Mouse (Mus musculus): Measurements from ENCODE around the gene Daxx. TPM values are rescaled to one million over a fixed set of nuclear protein-coding genes. Genes with fewer than 3 reads are reported as not detected.

Gene Daxx
- polyA plus RNA-seq, 1 experiment from 2014 or later: 65.4 TPM

Small RNA genes within 50 kb of the gene (microRNA-seq; reads per million reads assigned to microRNA genes)
- not detected for gene Gm27740

Other genes with a start within 250 kb of the Daxx start
- gene Hnrnpm, start 222.6 kb upstream of the Daxx start, polyA plus RNA-seq (2015; fragmentation: Nextera tagmentation; extraction: Ambion mirVana): 379 and 395 TPM in 2 replicates
- gene March2, start 190.7 kb upstream of the Daxx start, polyA plus RNA-seq (2015; fragmentation: Nextera tagmentation; extraction: Ambion mirVana): 49.3 and 50.9 TPM in 2 replicates
- gene Rab11b, start 148.9 kb upstream of the Daxx start, polyA plus RNA-seq (2015; fragmentation: Nextera tagmentation; extraction: Ambion mirVana): 325 and 332 TPM in 2 replicates
- 53.8 and 55.9 TPM in 2 replicates for gene Angptl4, start 127.6 kb upstream of the Daxx start, polyA plus RNA-seq (2015; fragmentation: Nextera tagmentation; extraction: Ambion mirVana)
- gene Kank3, start 98.9 kb upstream of the Daxx start, polyA plus RNA-seq (2015; fragmentation: Nextera tagmentation; extraction: Ambion mirVana): 27.6 and 29.1 TPM in 2 replicates
- gene Rps28, start 84.9 kb upstream of the Daxx start, polyA plus RNA-seq (2015; fragmentation: Nextera tagmentation; extraction: Ambion mirVana): 962 and 978 TPM in 2 replicates
- 454 and 498 TPM in 2 replicates for gene Ndufa7, start 84.8 kb upstream of the Daxx start, polyA plus RNA-seq (2015; fragmentation: Nextera tagmentation; extraction: Ambion mirVana)
- 67.0 and 69.7 TPM in 2 replicates for gene Cd320, start 66.3 kb upstream of the Daxx start, polyA plus RNA-seq (2015; fragmentation: Nextera tagmentation; extraction: Ambion mirVana)
- not detected in 2 replicates for gene Gm7029, start 35.6 kb upstream of the Daxx start, polyA plus RNA-seq (2015; fragmentation: Nextera tagmentation; extraction: Ambion mirVana)
- gene Kifc1, start 18.8 kb upstream of the Daxx start, polyA plus RNA-seq (2015; fragmentation: Nextera tagmentation; extraction: Ambion mirVana): 8.1 and 10.0 TPM in 2 replicates
- gene Platr17, start 4.3 kb upstream of the Daxx start, polyA plus RNA-seq (2015; fragmentation: Nextera tagmentation; extraction: Ambion mirVana): 0.27 and 0.55 TPM in 2 replicates
- gene Tapbp, start 6.5 kb downstream of the Daxx start, polyA plus RNA-seq (2015; fragmentation: Nextera tagmentation; extraction: Ambion mirVana): 27.4 and 28.4 TPM in 2 replicates
- 16.3 and 16.6 TPM in 2 replicates for gene Zbtb22, start 6.5 kb downstream of the Daxx start, polyA plus RNA-seq (2015; fragmentation: Nextera tagmentation; extraction: Ambion mirVana)
- gene Rgl2, start 20.1 kb downstream of the Daxx start, polyA plus RNA-seq (2015; fragmentation: Nextera tagmentation; extraction: Ambion mirVana): 54.2 and 59.2 TPM in 2 replicates
- gene Pfdn6, start 30.9 kb downstream of the Daxx start, polyA plus RNA-seq (2015; fragmentation: Nextera tagmentation; extraction: Ambion mirVana): 167 and 171 TPM in 2 replicates
- 35.4 and 37.0 TPM in 2 replicates for gene Wdr46, start 31.2 kb downstream of the Daxx start, polyA plus RNA-seq (2015; fragmentation: Nextera tagmentation; extraction: Ambion mirVana)
- 8.0 and 9.2 TPM in 2 replicates for gene B3galt4, start 42.1 kb downstream of the Daxx start, polyA plus RNA-seq (2015; fragmentation: Nextera tagmentation; extraction: Ambion mirVana)
- 46.8 and 49.4 TPM in 2 replicates for gene Vps52, start 46.4 kb downstream of the Daxx start, polyA plus RNA-seq (2015; fragmentation: Nextera tagmentation; extraction: Ambion mirVana)
- 1,649 and 1,723 TPM in 2 replicates for gene Rps18, start 46.6 kb downstream of the Daxx start, polyA plus RNA-seq (2015; fragmentation: Nextera tagmentation; extraction: Ambion mirVana)
- gene H2-K1, start 90.9 kb downstream of the Daxx start, polyA plus RNA-seq (2015; fragmentation: Nextera tagmentation; extraction: Ambion mirVana): 7.3 and 12.2 TPM in 2 replicates
- 19.1 and 19.8 TPM in 2 replicates for gene Ring1, start 115.3 kb downstream of the Daxx start, polyA plus RNA-seq (2015; fragmentation: Nextera tagmentation; extraction: Ambion mirVana)
- 50.0 and 59.4 TPM in 2 replicates for gene H2-Ke6, start 118.6 kb downstream of the Daxx start, polyA plus RNA-seq (2015; fragmentation: Nextera tagmentation; extraction: Ambion mirVana)
- 237 and 244 TPM in 2 replicates for gene Slc39a7, start 122.3 kb downstream of the Daxx start, polyA plus RNA-seq (2015; fragmentation: Nextera tagmentation; extraction: Ambion mirVana)
- 56.1 and 59.1 TPM in 2 replicates for gene Rxrb, start 122.4 kb downstream of the Daxx start, polyA plus RNA-seq (2015; fragmentation: Nextera tagmentation; extraction: Ambion mirVana)
- gene Col11a2, start 130.0 kb downstream of the Daxx start, polyA plus RNA-seq (2015; fragmentation: Nextera tagmentation; extraction: Ambion mirVana): 46.3 and 56.6 TPM in 2 replicates
- 0.55 and 0.65 TPM in 2 replicates for gene H2-Oa, start 182.9 kb downstream of the Daxx start, polyA plus RNA-seq (2015; fragmentation: Nextera tagmentation; extraction: Ambion mirVana)
- gene H2-DMa, start 210.1 kb downstream of the Daxx start, polyA plus RNA-seq (2015; fragmentation: Nextera tagmentation; extraction: Ambion mirVana): 14.2 and 15.6 TPM in 2 replicates
- gene Brd2, start 213.2 kb downstream of the Daxx start, polyA plus RNA-seq (2015; fragmentation: Nextera tagmentation; extraction: Ambion mirVana): 132 and 133 TPM in 2 replicates
- 0.15 and 0.38 TPM in 2 replicates for gene H2-DMb2, start 233.9 kb downstream of the Daxx start, polyA plus RNA-seq (2015; fragmentation: Nextera tagmentation; extraction: Ambion mirVana)
- 1.5 and 1.7 TPM in 2 replicates for gene H2-DMb1, start 243.7 kb downstream of the Daxx start, polyA plus RNA-seq (2015; fragmentation: Nextera tagmentation; extraction: Ambion mirVana)

All from limb, embryonic 13.5 days (tissue).